Mouse (Mus musculus) layer of hippocampus, adult 9-10 months (tissue): ENCODE data around the gene Gm49387.

Experiments
- DNase-seq: peaks from one replicate; pipeline ENCODE4 v3.0.0; 2022; ENCODE audit warnings: low spot score

The Gm49387 gene

DNA sequence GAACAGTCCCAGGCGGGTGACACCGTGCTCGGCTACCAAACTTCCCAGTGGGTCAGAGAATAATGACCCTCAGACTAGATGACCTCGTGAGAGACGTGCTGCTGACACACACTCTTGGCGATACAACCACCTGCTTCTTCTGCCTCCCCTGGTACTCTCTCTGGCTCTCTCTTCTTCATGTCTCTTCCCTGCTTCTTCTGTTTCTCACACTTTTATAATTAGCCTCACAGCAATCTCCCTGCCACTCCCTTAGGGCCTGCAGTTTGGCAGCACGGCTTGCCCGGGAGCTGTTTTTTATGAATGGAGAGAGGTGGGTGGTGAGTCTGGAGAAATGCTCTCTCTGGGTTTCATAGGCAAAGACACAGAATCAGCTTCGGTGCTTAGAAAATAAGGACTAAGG lies 64.8 kb downstream of the Gm49387 start:
- no peak for DNase-seq

- DNase-seq: no peak
These were observed 65.6 kb downstream of the Gm49387 start for GRCm38 (mm10) chr14:31574903-31575665.

GRCm38 (mm10) chr14:31572561-31573175 lies 68.0 kb downstream of the Gm49387 start:
- peak; percentile 24 for DNase-seq

DNA sequence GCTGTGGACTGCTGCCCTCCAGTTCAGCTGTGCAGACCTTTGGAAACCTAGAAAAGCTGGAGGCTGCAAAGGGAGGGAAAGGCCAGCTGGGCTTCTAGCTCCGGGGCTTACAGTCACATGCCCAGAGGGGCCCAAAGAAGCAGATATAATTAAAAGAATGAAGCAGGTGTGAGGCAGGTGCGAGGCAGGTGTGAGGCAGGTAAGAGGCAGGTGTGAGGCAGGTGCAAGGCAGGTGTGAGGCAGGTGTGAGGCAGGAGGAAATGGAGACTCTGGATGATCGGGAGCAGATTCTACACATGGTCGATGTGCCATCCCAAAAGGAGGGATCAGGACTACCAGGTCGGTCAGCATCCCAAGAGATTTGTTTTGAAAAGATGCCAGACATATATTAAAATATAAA lies 69.3 kb downstream of the Gm49387 start:
- no peak for DNase-seq

DNA sequence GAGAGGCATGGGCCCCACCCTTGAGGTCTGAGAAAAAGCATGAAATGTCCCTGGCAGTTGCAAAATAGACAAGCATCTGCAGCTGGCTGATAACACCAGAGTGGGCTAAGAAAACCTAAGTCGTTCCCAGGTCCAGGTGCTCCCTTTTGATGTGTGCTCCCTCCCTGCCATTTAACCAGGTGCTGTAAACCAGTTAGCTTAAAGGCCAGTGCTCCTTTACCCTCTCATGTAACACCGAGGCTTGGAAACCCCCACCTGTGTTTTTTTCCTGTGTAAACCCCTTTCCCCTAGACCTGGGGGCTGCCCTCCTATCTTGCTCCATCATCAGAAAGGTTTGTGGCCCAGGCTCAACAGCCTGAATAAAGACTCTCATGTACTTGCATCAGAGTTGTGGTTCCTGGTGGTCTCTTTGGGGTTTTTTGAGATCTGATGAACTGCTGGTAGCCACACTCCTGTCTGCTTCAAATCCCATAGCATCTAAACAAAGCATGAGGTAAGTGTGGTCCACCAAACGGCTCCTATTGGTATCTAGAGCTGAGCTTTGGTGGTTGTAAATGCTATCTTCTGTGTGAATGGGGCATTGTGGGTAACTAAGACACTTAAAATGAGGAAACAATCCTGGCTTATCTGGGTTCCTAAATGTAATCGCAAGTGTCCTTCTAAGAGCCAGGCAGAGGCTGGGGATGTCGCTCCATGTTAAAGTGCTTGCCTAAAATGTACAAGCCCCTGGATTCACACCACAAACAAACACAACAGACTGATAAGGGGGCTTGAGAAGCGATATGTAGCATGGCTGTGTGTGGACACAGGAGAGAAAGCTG lies 70.3 kb downstream of the Gm49387 start:
- no peak for DNase-seq

GRCm38 (mm10) chr14:31569151-31569631 lies 71.5 kb downstream of the Gm49387 start:
- no peak for DNase-seq

GRCm38 (mm10) chr14:31565478-31566212 lies 75.0 kb downstream of the Gm49387 start:
- no peak for DNase-seq

GRCm38 (mm10) chr14:31564452-31565179 lies 76.1 kb downstream of the Gm49387 start:
- no peak for DNase-seq

DNA sequence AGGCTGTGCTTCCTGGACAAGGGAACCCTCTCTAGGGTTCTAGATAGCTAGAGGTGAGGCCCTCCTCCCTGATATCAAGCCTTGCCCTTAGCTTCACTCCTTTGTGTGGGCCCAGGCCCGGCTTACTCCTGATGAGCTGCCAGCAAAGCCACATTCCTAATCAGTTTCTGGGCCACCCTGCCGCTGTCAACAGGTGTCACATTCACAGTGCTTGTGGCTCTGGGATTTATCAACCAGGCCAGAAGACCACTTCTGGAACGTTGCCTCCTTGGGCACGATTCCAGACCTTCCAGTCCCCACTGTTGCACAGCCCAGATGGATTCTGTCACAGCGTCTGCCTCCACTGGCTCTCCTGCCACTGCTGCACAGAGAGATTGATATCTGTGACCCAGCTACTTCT lies 79.8 kb downstream of the Gm49387 start:
- DNase-seq: no peak

GRCm38 (mm10) chr14:31559216-31559615 lies 81.5 kb downstream of the Gm49387 start:
- DNase-seq: no peak

- no peak for DNase-seq
These were observed 82.9 kb downstream of the Gm49387 start for GRCm38 (mm10) chr14:31557784-31558183.

GRCm38 (mm10) chr14:31557273-31557672 lies 83.4 kb downstream of the Gm49387 start:
- DNase-seq: no peak

- no peak for DNase-seq
These were observed 84.0 kb downstream of the Gm49387 start for GRCm38 (mm10) chr14:31556526-31557260.

GRCm38 (mm10) chr14:31555963-31556434 lies 84.7 kb downstream of the Gm49387 start:
- no peak for DNase-seq

GRCm38 (mm10) chr14:31555021-31555420 lies 85.7 kb downstream of the Gm49387 start:
- DNase-seq: no peak

GRCm38 (mm10) chr14:31543885-31544442 lies 96.7 kb downstream of the Gm49387 start:
- no peak for DNase-seq

- no peak for DNase-seq
These were observed 103.4 kb downstream of the Gm49387 start for GRCm38 (mm10) chr14:31537298-31537697.

GRCm38 (mm10) chr14:31532656-31533055 lies 108.0 kb downstream of the Gm49387 start:
- no peak for DNase-seq

DNA sequence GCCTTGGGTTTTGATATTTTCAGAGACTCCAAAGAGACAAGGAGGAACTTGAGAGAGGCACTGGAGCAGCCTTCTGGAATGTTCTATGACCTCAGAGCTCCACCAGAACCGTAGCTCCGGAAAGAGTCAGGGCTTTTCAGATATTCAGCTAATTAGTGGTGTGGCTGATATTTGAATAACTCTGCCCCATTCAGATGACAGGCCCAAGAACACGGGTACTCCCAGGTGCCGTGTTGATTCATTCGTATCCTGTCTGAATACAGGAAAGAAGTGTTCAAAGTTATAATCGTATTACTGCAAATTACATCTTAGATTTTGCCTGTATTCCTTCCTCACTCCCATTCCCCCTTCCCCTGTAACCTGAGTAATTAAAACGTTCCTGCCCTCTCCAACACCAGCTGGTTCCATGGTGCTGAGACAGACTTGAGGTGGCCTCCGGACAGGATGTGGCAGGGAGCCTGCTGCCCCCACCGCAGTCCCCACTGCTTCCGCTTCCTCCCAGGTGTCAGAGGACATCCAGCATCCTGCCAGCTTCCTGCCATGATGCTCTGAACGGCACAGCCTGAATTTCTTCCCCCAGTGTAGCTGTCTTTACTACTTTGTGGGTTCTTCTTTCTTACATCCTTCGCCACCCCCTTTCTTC lies 109.1 kb downstream of the Gm49387 start:
- no peak for DNase-seq

- DNase-seq: no peak
These were observed 109.8 kb downstream of the Gm49387 start for GRCm38 (mm10) chr14:31530847-31531246.
